Mouse (Mus musculus): ENCODE results near the gene Ccdc51.

- no peak for TF ChIP-seq CTCF (IDR thresholded peaks at IDR 0.05; ENCODE audit: low read depth)
- TF ChIP-seq EP300 (optimal IDR thresholded peaks at IDR 0.05), result no peak
Measured at GRCm38 (mm10) chr9:109098366-109098765, 16.1 kb downstream of the Ccdc51 start.
